Mouse (Mus musculus): ENCODE measurements around the gene Rnf185. TPM values are rescaled to one million over a fixed set of nuclear protein-coding genes. Genes with fewer than 3 reads are reported as not detected.

The Rnf185 gene
- total RNA-seq, 4 experiments from 2014 or later, result 34.8 to 45.3 (median 38.5) TPM

- no peak for DNase-seq
Measured at GRCm38 (mm10) chr11:3443091-3443490, 9.1 kb downstream of the Rnf185 start.

- DNase-seq, result no peak
Measured at GRCm38 (mm10) chr11:3442677-3443076, 9.5 kb downstream of the Rnf185 start.

- DNase-seq, result no peak
Measured at GRCm38 (mm10) chr11:3441696-3442443, 10.3 kb downstream of the Rnf185 start.

DNA sequence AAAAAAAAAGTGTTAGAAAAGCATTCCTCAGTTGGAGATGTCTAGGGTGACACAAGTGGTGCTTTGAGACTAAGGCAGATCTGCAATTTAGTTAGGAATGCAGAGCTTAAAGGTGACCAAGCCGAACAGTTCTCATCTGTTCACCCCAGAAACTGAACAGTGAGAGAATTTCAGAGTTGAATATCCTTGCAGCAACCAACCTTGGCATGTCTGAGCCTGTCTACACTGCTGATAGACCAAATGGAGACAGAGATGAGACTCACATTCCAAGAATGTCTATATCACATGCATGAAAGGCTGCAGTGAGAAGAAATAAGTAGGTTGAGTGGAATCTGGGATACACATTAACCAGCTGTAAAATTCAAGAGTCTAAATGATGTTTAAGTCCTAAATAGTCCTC, 14.5 kb downstream of the Rnf185 start:
- no peak for DNase-seq

GRCm38 (mm10) chr11:3433809-3434208, 18.4 kb downstream of the Rnf185 start:
- DNase-seq, result no peak

DNA sequence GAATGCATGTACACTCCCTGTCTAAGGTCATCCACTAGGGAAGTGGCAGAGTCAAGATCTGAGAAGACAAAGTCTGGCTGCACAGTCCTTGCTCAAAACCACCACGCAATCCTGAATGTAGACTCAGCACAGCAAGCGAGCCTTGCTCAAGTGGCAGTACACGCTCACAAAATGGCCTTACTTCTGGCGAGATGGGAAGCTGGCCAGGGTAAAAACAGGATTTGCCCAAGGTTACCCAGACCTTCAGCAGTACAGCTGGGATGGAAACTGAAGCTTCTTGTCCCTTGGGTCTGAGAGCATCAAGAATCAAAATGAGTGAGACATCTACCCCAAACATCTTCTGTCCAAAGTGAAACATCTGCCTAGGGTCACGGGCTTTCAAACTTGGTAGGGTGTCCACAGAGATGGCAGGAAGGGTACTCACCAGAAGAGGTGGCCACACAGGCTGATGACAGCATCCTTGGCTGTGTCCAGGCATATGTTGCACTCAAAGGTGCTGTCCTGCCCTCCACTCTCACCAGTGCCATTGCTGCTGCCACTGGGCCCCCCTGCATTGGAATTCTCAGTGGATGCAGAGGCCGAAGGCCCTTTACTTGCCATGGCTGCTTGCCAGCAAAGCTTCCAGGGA, 20.1 kb downstream of the Rnf185 start:
- DNase-seq, result peak; percentile 72

GRCm38 (mm10) chr11:3431515-3431914, 20.6 kb downstream of the Rnf185 start:
- DNase-seq, result no peak

DNA sequence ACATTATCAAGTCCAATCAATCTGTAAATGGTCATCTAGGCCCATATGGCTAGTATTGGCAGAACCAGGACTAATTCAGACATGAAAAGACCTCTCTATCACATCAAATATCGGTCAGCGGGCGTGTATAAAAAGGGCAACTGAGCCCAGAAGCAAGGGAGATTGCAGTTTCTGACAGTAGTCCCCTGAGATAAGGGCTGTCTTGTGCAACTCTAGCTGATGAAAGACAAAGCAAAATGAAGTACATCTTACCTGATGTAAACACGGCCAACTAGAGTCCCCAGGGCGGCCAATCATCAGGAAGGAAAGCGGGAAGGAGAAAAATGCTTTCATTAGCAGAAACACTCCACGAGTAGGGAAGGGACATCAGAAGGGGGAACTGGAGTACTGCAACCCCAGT, 23.5 kb downstream of the Rnf185 start:
- DNase-seq, result no peak

- DNase-seq, result no peak
Measured at GRCm38 (mm10) chr11:3427697-3428230, 24.4 kb downstream of the Rnf185 start.

DNA sequence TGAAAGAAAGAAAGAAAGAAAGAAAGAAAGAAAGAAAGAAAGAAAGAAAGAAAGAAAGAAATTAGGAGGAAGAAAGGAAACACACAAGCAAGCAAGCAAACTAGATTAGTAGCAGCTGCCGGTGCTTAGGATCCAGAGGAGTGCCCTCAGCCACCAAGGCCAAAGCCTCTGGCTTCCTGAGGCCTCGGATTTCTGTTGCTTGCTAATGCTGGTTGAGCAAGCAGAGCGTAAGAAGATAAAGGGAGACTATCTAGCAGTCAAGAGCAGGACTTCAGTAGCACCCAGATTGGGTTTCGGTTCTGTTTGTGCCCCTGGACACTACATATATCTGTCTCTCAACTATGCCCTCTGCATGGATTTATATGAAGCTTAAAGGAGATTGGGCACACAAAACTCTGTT, 29.9 kb downstream of the Rnf185 start:
- DNase-seq, result no peak

GRCm38 (mm10) chr11:3418741-3419140, 33.4 kb downstream of the Rnf185 start:
- no peak for DNase-seq

DNA sequence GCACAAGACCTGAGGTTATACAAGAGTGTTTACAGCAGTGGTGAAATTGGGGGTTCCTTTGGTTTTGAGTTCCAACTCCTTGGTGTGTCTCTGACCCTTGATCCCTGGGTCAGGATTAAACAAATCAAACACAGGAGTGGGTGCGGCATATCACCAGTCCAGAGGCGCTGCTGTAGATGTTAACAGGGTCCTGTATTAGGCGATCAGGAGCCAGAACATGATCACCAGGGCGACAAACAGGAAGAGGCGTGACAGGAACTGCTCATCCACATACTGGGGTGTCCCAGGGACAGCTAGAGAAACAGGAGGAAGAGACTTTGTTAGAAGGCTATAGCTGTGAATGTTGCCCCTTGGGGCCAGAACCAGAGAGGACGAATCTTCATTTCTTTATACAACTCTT, 34.4 kb downstream of the Rnf185 start:
- no peak for DNase-seq

DNA sequence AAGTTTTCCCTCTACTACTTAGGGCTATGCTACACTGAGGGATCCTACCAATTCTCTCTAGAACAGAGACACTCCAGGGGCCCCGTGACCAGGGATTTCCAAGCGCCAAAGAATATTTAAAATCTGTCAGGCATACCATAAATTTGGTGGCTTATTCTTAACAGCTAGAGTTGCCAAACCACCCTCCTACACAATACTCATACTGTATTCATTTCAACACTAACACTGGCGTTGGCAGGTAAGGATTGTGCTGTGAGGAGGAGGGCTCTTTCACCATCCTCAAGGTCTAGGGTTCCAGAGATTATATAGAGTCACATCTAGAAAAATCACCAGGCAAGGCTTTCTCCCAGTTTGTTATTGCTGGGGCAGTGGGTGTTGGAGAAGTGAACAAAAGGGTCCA, 35.8 kb downstream of the Rnf185 start:
- DNase-seq, result no peak

- DNase-seq, result no peak
Measured at GRCm38 (mm10) chr11:3412111-3412510, 40.1 kb downstream of the Rnf185 start.

DNA sequence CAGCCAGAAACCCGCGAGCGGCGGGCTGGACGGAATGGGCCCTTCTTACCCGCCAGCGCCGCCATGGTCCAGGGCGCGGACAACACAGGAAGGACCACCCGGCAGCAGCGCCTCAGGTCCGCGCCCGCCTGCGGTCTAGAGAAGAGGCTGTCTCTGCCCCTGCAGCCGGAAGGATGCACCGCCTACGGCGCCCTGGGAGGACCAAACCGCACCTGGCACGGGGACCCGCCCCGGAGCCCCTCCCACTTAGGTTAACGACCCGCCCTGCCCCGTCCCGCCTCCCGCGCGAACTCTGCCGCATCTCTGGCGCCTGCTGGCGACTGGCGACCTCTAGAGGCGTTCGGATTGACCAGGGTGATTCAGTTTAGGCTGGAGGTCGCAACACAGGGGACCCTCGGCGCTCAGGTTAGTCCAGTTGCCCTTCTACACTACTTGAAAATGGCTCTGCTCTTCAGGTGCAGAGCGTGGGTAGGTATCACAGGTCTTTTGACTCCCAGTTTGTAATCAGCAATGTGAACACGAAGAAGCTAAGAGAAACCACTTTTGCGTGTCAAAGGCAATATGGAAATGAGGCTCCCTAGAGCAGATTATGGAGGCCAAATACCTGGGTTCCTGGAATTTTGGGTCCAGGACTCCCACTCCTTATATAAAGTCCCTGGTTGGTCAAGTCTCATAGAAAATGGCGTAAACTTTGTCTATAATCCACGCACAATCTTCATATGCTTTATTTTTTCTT, 43.0 kb downstream of the Rnf185 start, which contains the start of gene Limk2:
Gene Limk2 (minus strand): TSS at position 193 of the 736 bp plus-strand sequence.
- peak; percentile 86 for DNase-seq

- DNase-seq, result no peak
Measured at GRCm38 (mm10) chr11:3408131-3408996, 43.8 kb downstream of the Rnf185 start.

DNA sequence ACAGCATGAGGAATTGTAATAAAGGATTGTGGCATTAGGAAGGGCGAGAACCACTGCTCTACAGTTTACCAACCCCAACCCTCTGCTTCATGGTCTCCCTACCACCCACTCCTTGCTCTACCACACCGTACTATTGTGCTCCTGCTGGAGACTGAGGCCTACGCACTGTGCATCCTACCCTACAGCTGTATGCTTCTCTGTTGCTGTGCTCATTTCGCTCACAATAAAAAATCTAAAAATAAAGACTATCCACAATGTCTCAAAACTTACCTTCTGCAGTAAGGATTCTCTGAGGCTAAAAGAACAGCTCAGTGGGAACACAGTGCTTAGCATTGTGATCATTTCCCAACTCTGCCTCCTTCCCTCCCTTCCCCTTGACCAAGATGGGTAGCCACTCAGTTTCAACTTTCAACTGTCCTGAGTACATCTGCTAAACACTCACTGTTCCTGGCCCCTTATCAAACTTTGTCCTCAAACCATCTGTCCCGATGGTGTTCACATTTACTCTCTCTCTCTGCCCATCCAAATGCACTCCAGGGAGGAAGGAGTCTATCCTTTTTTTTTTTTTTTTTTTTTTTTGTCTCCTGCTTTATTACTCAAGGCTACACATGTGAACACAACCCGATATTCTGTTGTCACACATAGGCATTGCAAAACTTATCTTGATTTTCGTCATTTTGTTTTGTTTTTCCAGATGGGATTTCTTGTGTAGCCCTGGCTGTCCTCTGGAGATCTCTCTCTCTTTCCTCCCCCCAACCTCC, 47.7 kb downstream of the Rnf185 start:
- no peak for DNase-seq

GRCm38 (mm10) chr11:3403024-3403423, 49.1 kb downstream of the Rnf185 start:
- no peak for DNase-seq

GRCm38 (mm10) chr11:3398318-3398717, 53.8 kb downstream of the Rnf185 start:
- DNase-seq, result no peak

- DNase-seq, result no peak
Measured at GRCm38 (mm10) chr11:3396562-3396961, 55.6 kb downstream of the Rnf185 start.

DNA sequence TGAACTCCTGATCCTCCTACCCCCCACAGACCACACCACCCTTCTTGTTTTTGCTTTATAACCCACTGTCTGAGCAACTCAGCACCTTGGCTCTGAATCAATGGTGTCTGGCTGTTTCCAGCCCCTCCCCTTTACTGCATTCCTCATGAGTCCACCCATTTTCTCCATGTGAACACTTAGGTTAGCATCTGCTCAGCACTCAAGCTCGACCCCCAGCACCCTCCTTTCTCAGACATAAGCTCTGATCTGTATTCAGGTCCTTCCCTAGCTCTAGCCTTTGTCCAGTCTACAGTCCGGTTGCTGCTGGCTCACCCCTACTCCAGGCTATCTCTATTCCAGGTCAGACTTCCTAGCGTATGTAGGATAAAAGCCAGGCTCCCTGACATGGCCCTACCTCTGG, 56.1 kb downstream of the Rnf185 start:
- no peak for DNase-seq

Data from adrenal gland, adult 8-10 months (tissue).